Mouse (Mus musculus) C2C12 (cell line): ENCODE measurements around the gene Chkb. TPM values are rescaled to one million over a fixed set of nuclear protein-coding genes. Genes with fewer than 3 reads are reported as not detected.

ENCODE experiments used
- H3K27me3 ChIP-seq: one replicate; pipeline ENCODE4 v1.6.1; 2011; ENCODE audit not compliant: control insufficient read depth, insufficient read depth, insufficient read length
- H3K36me3 ChIP-seq: one replicate; pipeline ENCODE4 v1.6.1; 2011; ENCODE audit not compliant: control insufficient read depth, insufficient read depth
- H3K4me3 ChIP-seq: one replicate; pipeline ENCODE4 v1.5.1; 2011; ENCODE audit warnings: mild to moderate bottlenecking, control low read depth; ENCODE audit not compliant: poor library complexity, insufficient read depth, severe bottlenecking
- H3K79me2 ChIP-seq: one replicate; pipeline ENCODE4 v1.6.1; 2011; ENCODE audit not compliant: control insufficient read depth, insufficient read depth
- H3K79me3 ChIP-seq: one replicate; pipeline ENCODE4 v1.6.1; 2011; ENCODE audit warnings: low read depth, control low read depth
- H3ac ChIP-seq: one replicate; pipeline ENCODE3; 2011; ENCODE audit warnings: low read depth; ENCODE audit not compliant: control insufficient read depth, insufficient read length
- CEBPB ChIP-seq: IDR thresholded peaks from one replicate; pipeline ENCODE4 v1.6.1; 2011; ENCODE audit warnings: low read depth, mild to moderate bottlenecking, control low read depth, moderate library complexity
- CTCF ChIP-seq: IDR thresholded peaks from one replicate; pipeline ENCODE4 v1.5.1; 2011; ENCODE audit not compliant: control insufficient read depth, insufficient read depth, insufficient read length
- FOSL1 ChIP-seq: IDR thresholded peaks from one replicate; pipeline ENCODE4 v1.8.0; 2011; ENCODE audit warnings: mild to moderate bottlenecking, low read length; ENCODE audit not compliant: poor library complexity, insufficient read depth, severe bottlenecking
- MAX ChIP-seq: IDR thresholded peaks from one replicate; pipeline ENCODE4 v1.6.1; 2011; ENCODE audit warnings: mild to moderate bottlenecking, control low read depth
- MYOD1 ChIP-seq: IDR thresholded peaks from one replicate; pipeline ENCODE4 v1.6.1; 2011; ENCODE audit warnings: low read depth; ENCODE audit not compliant: control insufficient read depth, insufficient read length
- MYOG ChIP-seq: IDR thresholded peaks from one replicate; pipeline ENCODE4 v1.6.1; 2011; ENCODE audit not compliant: control insufficient read depth, insufficient read length; ENCODE audit errors: extremely low read depth
- USF1 ChIP-seq: IDR thresholded peaks from one replicate; pipeline ENCODE4 v1.6.1; 2011; ENCODE audit warnings: low read depth, mild to moderate bottlenecking, control low read depth, moderate library complexity
- polyA plus RNA-seq: library from polyadenylated mRNA; unstranded; fragments of >200 nt; fragmentation: generic; extraction: Trizol; gene quantifications from one replicate; pipeline ENCODE4 v1.2.1, GENCODE M21; 2012; ENCODE audit warnings: missing spikeins

Gene Chkb
- polyA plus RNA-seq, 1 experiment: 47.1 TPM

GRCm38 (mm10) chr15:89402471-89402870, 27.2 kb downstream of the Chkb start:
- Histone ChIP-seq H3K36me3 (no peaks in the 10 kb centered on the region), H3K4me3 (no peak overlapping the region)
- TF ChIP-seq MYOG (no peak), CEBPB (no peak), USF1 (no peak), MYOD1 (no peak), FOSL1 (no peak), MAX (no peak), CTCF (no peak)

DNA sequence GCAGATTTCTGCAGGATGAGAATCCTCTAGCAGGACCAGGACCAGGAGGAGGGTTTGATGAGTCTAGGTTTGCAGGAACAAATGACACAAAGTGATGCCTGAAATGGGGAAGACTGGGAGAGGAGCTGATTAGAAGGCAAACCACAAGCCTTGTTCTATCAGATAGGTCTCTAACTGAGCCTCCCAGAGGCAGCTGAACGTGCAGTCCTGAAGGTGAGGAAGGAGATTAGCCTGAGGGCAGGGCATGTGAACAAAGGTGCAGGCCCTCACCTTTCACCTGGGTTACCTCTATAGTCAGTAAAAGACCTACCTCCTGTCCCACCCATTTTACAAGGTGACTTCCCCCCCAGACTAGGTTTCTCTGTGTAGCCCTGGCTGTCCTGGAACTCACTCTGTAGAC, 30.0 kb downstream of the Chkb start:
- H3K4me3 ChIP-seq: no peak overlapping the region
- no peaks in the 10 kb centered on the region for H3K79me2 ChIP-seq
- no peak overlapping the region for H3ac ChIP-seq
- H3K79me3 ChIP-seq: no peaks in the 10 kb centered on the region
- no peaks in the 10 kb centered on the region for H3K36me3 ChIP-seq
- TF ChIP-seq MYOD1 (no peak), MAX (no peak), CEBPB (no peak), MYOG (no peak), FOSL1 (no peak), USF1 (no peak), CTCF (no peak)
- peaks cover 36% of the 10 kb centered on the region for H3K27me3 ChIP-seq

More at GRCm38 (mm10) chr15:89402471-89402870, 27.2 kb downstream of the Chkb start:
- no peak overlapping the region for H3ac ChIP-seq
- H3K79me2 ChIP-seq: no peaks in the 10 kb centered on the region
- peaks cover 29% of the 10 kb centered on the region for H3K27me3 ChIP-seq
- no peaks in the 10 kb centered on the region for H3K79me3 ChIP-seq

DNA sequence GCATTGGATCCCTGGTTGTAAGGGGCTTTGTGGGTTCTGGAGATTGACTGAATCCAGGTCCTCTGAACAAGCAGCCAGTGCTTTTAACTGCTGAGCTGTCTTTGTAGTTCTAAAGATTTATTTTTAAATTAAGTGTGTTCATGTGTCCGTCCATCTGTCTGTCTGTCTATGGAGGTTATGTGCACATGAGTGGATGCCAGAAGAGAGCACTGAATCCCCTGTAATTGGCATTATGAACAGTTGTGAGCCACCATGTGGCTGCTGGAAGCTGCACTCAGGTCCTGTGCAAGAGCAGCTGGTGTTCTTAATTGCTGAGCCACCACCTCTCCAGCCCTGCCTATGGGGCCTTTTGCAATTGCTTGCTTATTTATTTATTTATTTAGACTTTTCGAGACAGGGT, 31.6 kb downstream of the Chkb start:
- no peak for TF ChIP-seq MAX
- no peak for TF ChIP-seq FOSL1
- no peak for TF ChIP-seq USF1
- TF ChIP-seq MYOD1: no peak
- no peak for TF ChIP-seq MYOG
- Histone ChIP-seq H3K36me3 (no peaks in the 10 kb centered on the region), H3K4me3 (no peak overlapping the region), H3K27me3 (peaks cover 31% of the 10 kb centered on the region), H3K79me3 (no peaks in the 10 kb centered on the region), H3K79me2 (no peaks in the 10 kb centered on the region), H3ac (no peak overlapping the region)

GRCm38 (mm10) chr15:89396883-89397282, 32.8 kb downstream of the Chkb start:
- no peak for TF ChIP-seq USF1
- no peak for TF ChIP-seq CEBPB
- TF ChIP-seq MAX: no peak
- no peak for TF ChIP-seq MYOG
- TF ChIP-seq CTCF: no peak
- TF ChIP-seq MYOD1: no peak
- no peak for TF ChIP-seq FOSL1
- Histone ChIP-seq H3K4me3 (no peak overlapping the region), H3K27me3 (peaks cover 39% of the 10 kb centered on the region), H3K79me3 (no peaks in the 10 kb centered on the region), H3ac (no peak overlapping the region), H3K79me2 (no peaks in the 10 kb centered on the region), H3K36me3 (no peaks in the 10 kb centered on the region)

GRCm38 (mm10) chr15:89390081-89390480, 39.6 kb downstream of the Chkb start:
- H3K27me3 ChIP-seq: peaks cover 75% of the 10 kb centered on the region
- H3K79me3 ChIP-seq: no peaks in the 10 kb centered on the region
- H3K36me3 ChIP-seq: no peaks in the 10 kb centered on the region
- H3ac ChIP-seq: no peak overlapping the region
- no peak for TF ChIP-seq USF1
- no peak for TF ChIP-seq MYOG
- no peak for TF ChIP-seq MAX
- no peak overlapping the region for H3K4me3 ChIP-seq
- no peaks in the 10 kb centered on the region for H3K79me2 ChIP-seq

DNA sequence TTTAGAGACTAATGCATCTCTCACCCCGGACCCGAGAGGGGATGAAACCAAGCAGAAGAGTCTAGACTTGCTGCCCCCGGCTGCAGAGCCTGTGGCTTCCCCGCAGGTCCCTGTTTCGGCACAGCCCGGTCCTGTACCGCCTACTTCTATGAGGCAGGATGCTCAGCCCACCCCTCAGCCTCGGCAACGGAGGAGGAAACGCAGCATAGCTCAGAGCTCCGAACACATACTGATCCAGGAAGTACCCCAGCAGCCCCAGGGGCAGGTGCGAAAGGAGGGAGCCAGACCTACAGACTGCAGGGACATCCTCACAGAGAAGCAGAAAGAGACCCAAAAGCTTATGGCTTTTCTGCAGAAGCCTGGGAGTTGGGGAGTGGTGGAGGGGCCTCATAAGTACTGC, 42.6 kb downstream of the Chkb start:
- no peaks in the 10 kb centered on the region for H3K36me3 ChIP-seq
- H3K27me3 ChIP-seq: peaks cover 94% of the 10 kb centered on the region
- no peak overlapping the region for H3K4me3 ChIP-seq
- no peaks in the 10 kb centered on the region for H3K79me3 ChIP-seq
- no peaks in the 10 kb centered on the region for H3K79me2 ChIP-seq
- no peak overlapping the region for H3ac ChIP-seq
- TF ChIP-seq MYOG (no peak), MYOD1 (no peak), FOSL1 (no peak), MAX (no peak), USF1 (no peak), CEBPB (no peak), CTCF (no peak)
